Mouse (Mus musculus): ENCODE data around the gene Olfr1383.
"Not testable (repeated sequence)": the region's sequence is repeated elsewhere in the genome, so short reads cannot be mapped to it uniquely, and the experiment has no call there.

DNA sequence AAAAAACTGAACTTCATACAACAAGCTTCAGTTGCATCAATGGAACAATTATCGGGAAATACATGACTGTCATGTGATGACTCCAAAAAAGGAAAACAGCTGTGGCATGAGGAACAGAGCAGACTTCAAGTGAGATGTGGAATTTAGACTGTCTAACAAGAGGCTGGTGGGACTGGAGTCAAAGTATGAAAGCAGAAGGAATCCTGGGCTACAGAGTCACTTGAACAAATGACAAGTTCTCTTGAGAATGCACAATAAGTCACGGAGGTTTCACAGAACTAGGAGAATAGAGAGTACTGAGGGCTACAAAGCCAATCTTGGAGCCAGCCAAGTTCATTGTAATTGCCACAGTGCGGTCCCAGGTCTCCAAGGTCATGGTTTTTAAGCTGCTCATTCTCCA lies 23.7 kb downstream of the Olfr1383 start, which contains the start of gene Olfr1381:
- not testable (repeated sequence) for TF ChIP-seq CTCF, EP300 (IDR thresholded peaks at IDR 0.05; ENCODE audit: low read depth)

Measured in heart, postnatal 0 days (tissue).